Mouse (Mus musculus) embryonic facial prominence, embryonic 11.5 days (tissue): Measurements from ENCODE around the gene Eri3. TPM values are rescaled to one million over a fixed set of nuclear protein-coding genes. Genes with fewer than 3 reads are reported as not detected.

Experiments
- ATAC-seq: fragments of 200-750 bp; cut with Nextera tagmentation; replicated peaks from 2 replicates; pipeline ENCODE4 v1.8.0; 2017; ENCODE audit warnings: low read depth; ENCODE audit not compliant: insufficient number of reproducible peaks, low FRiP score, low TSS enrichment
- DNase-seq: peaks from one replicate; pipeline ENCODE4 v3.0.0-alpha.2; 2015; ENCODE audit warnings: low spot score
- H3K27ac ChIP-seq: fragments of 300-500 bp; sonication (generic); replicated peaks from 2 replicates; pipeline ENCODE4 v1.5.1; 2014; ENCODE audit warnings: mild to moderate bottlenecking, low read depth, low read length, control low read depth
- H3K27me3 ChIP-seq: fragments of 300-500 bp; sonication (generic); 2 replicates; pipeline ENCODE4 v1.6.1; 2014; ENCODE audit warnings: mild to moderate bottlenecking, low read length, moderate library complexity, mixed read lengths; ENCODE audit not compliant: control insufficient read depth, insufficient read depth
- H3K36me3 ChIP-seq: fragments of 300-500 bp; sonication (generic); replicated peaks from 2 replicates; pipeline ENCODE4 v1.6.1; 2014; ENCODE audit warnings: low read depth, mild to moderate bottlenecking, low read length, moderate library complexity, mixed read lengths; ENCODE audit not compliant: control insufficient read depth, insufficient read depth
- H3K4me1 ChIP-seq: fragments of 300-500 bp; sonication (generic); 2 replicates; pipeline ENCODE4 v1.6.1; 2014; ENCODE audit warnings: low read length, mixed read lengths; ENCODE audit not compliant: control insufficient read depth, insufficient read depth
- H3K4me2 ChIP-seq: fragments of 300-500 bp; sonication (generic); 2 replicates; pipeline ENCODE4 v1.6.1; 2014; ENCODE audit warnings: low read depth, mild to moderate bottlenecking, control low read depth, low read length, moderate library complexity
- H3K4me3 ChIP-seq: fragments of 300-500 bp; sonication (generic); 2 replicates; pipeline ENCODE4 v1.5.1; 2014; ENCODE audit warnings: low read depth, low read length, control low read depth
- H3K9ac ChIP-seq: fragments of 300-500 bp; sonication (generic); replicated peaks from 2 replicates; pipeline ENCODE4 v1.6.1; 2014; ENCODE audit warnings: mild to moderate bottlenecking, control low read depth, low read length
- H3K9me3 ChIP-seq: fragments of 300-500 bp; sonication (generic); replicated peaks from 2 replicates; pipeline ENCODE4 v1.6.1; 2016; ENCODE audit warnings: mild to moderate bottlenecking, low read length, inconsistent platforms, mixed read lengths; ENCODE audit not compliant: control insufficient read depth
- WGBS: fragments of 180-500 bp; shearing (Covaris S2); extraction: QIAGEN DNeasy Blood & Tissue Kit; methylation state at CpG from one replicate; pipeline ENCODE4 v1.1.7; 2014; 5-methylcytosine and 5-hydroxymethylcytosine counted together
- polyA plus RNA-seq: library from polyadenylated mRNA; unstranded; fragments of >200 nt; fragmentation: Nextera tagmentation; extraction: Ambion mirVana; gene quantifications from 2 replicates; pipeline ENCODE4 v1.2.1, GENCODE M21; 2014

The Eri3 gene
- polyA plus RNA-seq, 1 experiment from 2014 or later: 112 TPM

DNA sequence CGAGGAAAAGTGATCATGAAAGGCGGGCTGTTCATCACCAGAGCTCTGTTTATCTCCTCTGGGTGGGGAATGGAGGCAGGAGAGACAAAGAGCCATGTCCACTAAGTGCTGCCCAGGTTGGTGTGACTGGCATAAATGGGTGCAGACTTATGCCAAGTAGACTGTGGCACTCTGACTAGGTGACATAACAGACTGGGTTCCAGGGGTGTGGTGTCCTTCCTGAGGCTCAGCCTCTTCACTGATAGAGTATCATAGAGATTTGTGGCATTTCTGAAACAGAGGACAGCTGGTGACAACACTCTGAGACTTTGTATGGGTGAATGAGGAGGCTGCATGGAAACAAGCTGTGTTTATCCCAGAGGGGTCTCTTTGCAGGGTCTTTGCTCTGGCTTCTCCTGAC, 61.6 kb downstream of the Eri3 start:
- H3K27ac ChIP-seq: no peak overlapping the region
- H3K36me3 ChIP-seq: no peaks in the 10 kb centered on the region
- no peak overlapping the region for H3K4me2 ChIP-seq
- no peaks in the 10 kb centered on the region for H3K4me1 ChIP-seq
- H3K4me3 ChIP-seq: no peak overlapping the region
- WGBS: 81% methylated on average over 2 of the region's 2 CpGs
- H3K27me3 ChIP-seq: no peaks in the 10 kb centered on the region
- H3K9me3 ChIP-seq: no peaks in the 10 kb centered on the region
- no peak for DNase-seq
- H3K9ac ChIP-seq: no peak overlapping the region
- ATAC-seq: no peak

GRCm38 (mm10) chr4:117612713-117613112, 62.5 kb downstream of the Eri3 start:
- H3K27me3 ChIP-seq: no peaks in the 10 kb centered on the region
- H3K4me2 ChIP-seq: no peak overlapping the region
- H3K4me3 ChIP-seq: no peak overlapping the region
- H3K36me3 ChIP-seq: no peaks in the 10 kb centered on the region
- H3K4me1 ChIP-seq: no peaks in the 10 kb centered on the region
- no peaks in the 10 kb centered on the region for H3K9me3 ChIP-seq
- H3K9ac ChIP-seq: no peak overlapping the region
- H3K27ac ChIP-seq: no peak overlapping the region
- DNase-seq: no peak
- WGBS: 90% methylated on average over 5 of the region's 5 CpGs
- no peak for ATAC-seq

GRCm38 (mm10) chr4:117613153-117613773, 63.1 kb downstream of the Eri3 start:
- H3K27ac ChIP-seq: no peak overlapping the region
- no peaks in the 10 kb centered on the region for H3K36me3 ChIP-seq
- no peak for DNase-seq
- no peaks in the 10 kb centered on the region for H3K4me1 ChIP-seq
- no peak for ATAC-seq
- no peak overlapping the region for H3K9ac ChIP-seq
- H3K4me3 ChIP-seq: no peak overlapping the region
- no peaks in the 10 kb centered on the region for H3K27me3 ChIP-seq
- H3K9me3 ChIP-seq: no peaks in the 10 kb centered on the region
- WGBS: 95% methylated on average over 4 of the region's 4 CpGs
- no peak overlapping the region for H3K4me2 ChIP-seq

GRCm38 (mm10) chr4:117616600-117616999, 66.4 kb downstream of the Eri3 start:
- DNase-seq (no peak), ATAC-seq (no peak)
- H3K9ac ChIP-seq: no peak overlapping the region
- WGBS: 84% methylated on average over 4 of the region's 4 CpGs
- no peak overlapping the region for H3K4me2 ChIP-seq
- no peaks in the 10 kb centered on the region for H3K4me1 ChIP-seq
- H3K27ac ChIP-seq: no peak overlapping the region
- H3K9me3 ChIP-seq: no peaks in the 10 kb centered on the region
- no peak overlapping the region for H3K4me3 ChIP-seq
- no peaks in the 10 kb centered on the region for H3K27me3 ChIP-seq
- H3K36me3 ChIP-seq: no peaks in the 10 kb centered on the region

- no peak for ATAC-seq
- no peak for DNase-seq
- no peaks in the 10 kb centered on the region for H3K9me3 ChIP-seq
- 88% methylated on average over 5 of the region's 5 CpGs for WGBS
- no peaks in the 10 kb centered on the region for H3K4me1 ChIP-seq
- H3K4me3 ChIP-seq: no peak overlapping the region
- H3K4me2 ChIP-seq: no peak overlapping the region
- H3K27me3 ChIP-seq: no peaks in the 10 kb centered on the region
- H3K27ac ChIP-seq: no peak overlapping the region
- no peak overlapping the region for H3K9ac ChIP-seq
- H3K36me3 ChIP-seq: no peaks in the 10 kb centered on the region
These were observed 72.1 kb downstream of the Eri3 start for GRCm38 (mm10) chr4:117622270-117622669.

GRCm38 (mm10) chr4:117623025-117623424, 72.9 kb downstream of the Eri3 start:
- no peak overlapping the region for H3K4me3 ChIP-seq
- no peak overlapping the region for H3K27ac ChIP-seq
- 73% methylated on average over 2 of the region's 2 CpGs for WGBS
- H3K9ac ChIP-seq: no peak overlapping the region
- no peak overlapping the region for H3K4me2 ChIP-seq
- ATAC-seq: no peak
- no peaks in the 10 kb centered on the region for H3K9me3 ChIP-seq
- H3K36me3 ChIP-seq: no peaks in the 10 kb centered on the region
- DNase-seq: no peak
- H3K27me3 ChIP-seq: no peaks in the 10 kb centered on the region
- no peaks in the 10 kb centered on the region for H3K4me1 ChIP-seq

- WGBS: 87% methylated on average over 5 of the region's 5 CpGs
- H3K4me2 ChIP-seq: no peak overlapping the region
- H3K27me3 ChIP-seq: no peaks in the 10 kb centered on the region
- ATAC-seq (no peak), DNase-seq (no peak)
- no peak overlapping the region for H3K27ac ChIP-seq
- H3K9me3 ChIP-seq: no peaks in the 10 kb centered on the region
- H3K4me3 ChIP-seq: no peak overlapping the region
- no peak overlapping the region for H3K9ac ChIP-seq
- H3K4me1 ChIP-seq: no peaks in the 10 kb centered on the region
- H3K36me3 ChIP-seq: no peaks in the 10 kb centered on the region
These were observed 74.5 kb downstream of the Eri3 start for GRCm38 (mm10) chr4:117624660-117625059.

DNA sequence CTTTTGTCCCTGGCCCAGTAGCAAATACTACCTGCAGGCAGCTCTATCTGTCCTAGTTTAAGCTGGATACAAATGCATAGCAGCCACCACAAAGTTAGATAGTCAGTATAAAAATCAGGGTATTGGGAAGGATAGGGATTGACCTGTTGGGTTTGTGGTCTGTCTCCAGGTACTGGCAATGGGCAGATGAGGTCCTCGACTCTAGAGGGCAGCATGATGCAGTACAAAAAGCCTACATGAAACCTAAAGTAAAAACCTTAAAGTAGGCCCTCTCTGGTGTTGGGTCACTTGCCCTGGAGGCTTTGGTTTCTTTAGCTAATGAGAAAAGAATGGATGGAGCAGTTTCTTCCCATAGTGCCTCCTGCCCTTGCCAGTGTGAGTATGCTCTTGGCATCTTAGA, 78.3 kb downstream of the Eri3 start:
- WGBS: 63% methylated on average over 1 of the region's 1 CpGs
- no peak overlapping the region for H3K27ac ChIP-seq
- no peaks in the 10 kb centered on the region for H3K27me3 ChIP-seq
- ATAC-seq: no peak
- no peak overlapping the region for H3K9ac ChIP-seq
- no peaks in the 10 kb centered on the region for H3K36me3 ChIP-seq
- H3K4me3 ChIP-seq: no peak overlapping the region
- H3K9me3 ChIP-seq: no peaks in the 10 kb centered on the region
- no peak for DNase-seq
- H3K4me1 ChIP-seq: no peaks in the 10 kb centered on the region
- H3K4me2 ChIP-seq: no peak overlapping the region
